Mouse (Mus musculus): Measurements from ENCODE around the gene Gng8. TPM values are rescaled to one million over a fixed set of nuclear protein-coding genes. Genes with fewer than 3 reads are reported as not detected.

Gene Gng8
- total and polyA plus RNA-seq, 3 experiments, result 0.39 to 2.2 TPM; not detected in 1

GRCm38 (mm10) chr7:16905491-16906021 is 14.0 kb downstream of the Gng8 start:
- DNase-seq (ENCODE audit: low read depth, low spot score), result peak; percentile 82
- Histone ChIP-seq H3K27ac (ENCODE audit: control insufficient read depth, low read depth, low read length) (peak overlapping the region; percentile 61), H3K4me1 (ENCODE audit: control insufficient read depth in 1 of 2, insufficient read depth in 2 of 2, low read length in 2 of 2) (peaks cover 6 to 47% of the 10 kb centered on the region in 2 experiments), H3K9ac (ENCODE audit: control insufficient read depth, low read depth, low read length, poor library complexity, severe bottlenecking) (peak overlapping the region; percentile 48), H3K9me3 (replicated peaks; ENCODE audit: insufficient read depth, low read length) (no peaks in the 10 kb centered on the region), H3K4me3 (ENCODE audit: control insufficient read depth in 1 of 2, insufficient read depth in 1 of 2, low read depth in 2 of 2, low read length in 2 of 2) (peak overlapping the region; percentile 33 to 44), H3K79me2 (ENCODE audit: control insufficient read depth, insufficient read depth, low read length, poor library complexity) (peaks cover 27% of the 10 kb centered on the region), H3K36me3 (ENCODE audit: control insufficient read depth in 1 of 2, insufficient read depth in 2 of 2, low read length in 2 of 2) (peaks cover 0 to 33% of the 10 kb centered on the region in 2 experiments), H3K27me3 (ENCODE audit: control insufficient read depth in 1 of 2, insufficient read depth in 2 of 2, low read length in 2 of 2) (no peaks in the 10 kb centered on the region; a peak in 2 of 4 replicates)
- 0 out of 4 replicates have a peak, but pooled peaks of 1 of the 2 experiments have one; percentile 36 for TF ChIP-seq EP300 (IDR thresholded peaks at IDR 0.05; ENCODE audit: low read depth in 1 of 2, low read length in 2 of 2)
- TF ChIP-seq CTCF (IDR thresholded peaks at IDR 0.05 in 2 of 3, conservative IDR thresholded peaks at IDR 0.05 in 1 of 3; ENCODE audit: control insufficient read depth in 1 of 3, insufficient read depth in 1 of 3, low read depth in 2 of 3, low read length in 3 of 3, poor library complexity in 1 of 3, severe bottlenecking in 1 of 3), result no peak
- no peak for TF ChIP-seq POLR2AphosphoS5 (IDR thresholded peaks at IDR 0.05; ENCODE audit: borderline replicate concordance, low read depth, low read length)
- 0 out of 2 replicates have a peak, but pooled peaks have one; percentile 46 for TF ChIP-seq MAZ (IDR thresholded peaks at IDR 0.05; ENCODE audit: low read depth, low read length)
- TF ChIP-seq MXI1 (IDR thresholded peaks at IDR 0.05; ENCODE audit: low read depth, low read length), result peak; percentile 72; the same call in 1 of the 2 replicates
- TF ChIP-seq SIN3A (IDR thresholded peaks at IDR 0.05; ENCODE audit: low read length), result peak; percentile 42; the same call in 1 of the 2 replicates
- peak; percentile 38; the same call in 1 of the 2 replicates for TF ChIP-seq TCF12 (IDR thresholded peaks at IDR 0.05; ENCODE audit: low read depth, low read length)
- TF ChIP-seq RCOR1 (IDR thresholded peaks at IDR 0.05; ENCODE audit: low read depth, low read length), result 0 out of 2 replicates have a peak, but pooled peaks have one; percentile 8

GRCm38 (mm10) chr7:16906281-16906680 is 14.7 kb downstream of the Gng8 start, which contains the start of gene Ptgir:
Gene Ptgir, plus strand, starts transcription at chr7:16906490.
- Histone ChIP-seq H3K9ac (ENCODE audit: control insufficient read depth, low read depth, low read length, poor library complexity, severe bottlenecking) (peak within 1 kb of the TSS; percentile 74), H3K4me3 (ENCODE audit: control insufficient read depth in 1 of 2, insufficient read depth in 1 of 2, low read depth in 2 of 2, low read length in 2 of 2) (peak within 1 kb of the TSS; percentile 57 to 70), H3K79me2 (ENCODE audit: control insufficient read depth, insufficient read depth, low read length, poor library complexity) (peaks cover 27% of the 10 kb centered on the region), H3K27ac (ENCODE audit: control insufficient read depth, low read depth, low read length) (peak within 1 kb of the TSS; percentile 61), H3K36me3 (ENCODE audit: control insufficient read depth in 1 of 2, insufficient read depth in 2 of 2, low read length in 2 of 2) (peaks cover 0 to 34% of the 10 kb centered on the region in 2 experiments), H3K9me3 (replicated peaks; ENCODE audit: insufficient read depth, low read length) (no peaks in the 10 kb centered on the region), H3K27me3 (ENCODE audit: control insufficient read depth in 1 of 2, insufficient read depth in 2 of 2, low read length in 2 of 2) (no peaks in the 10 kb centered on the region), H3K4me1 (ENCODE audit: control insufficient read depth in 1 of 2, insufficient read depth in 2 of 2, low read length in 2 of 2) (peaks cover 6 to 47% of the 10 kb centered on the region in 2 experiments)
- peak; percentile 87 for DNase-seq (ENCODE audit: low read depth, low spot score)
- no peak for TF ChIP-seq MYB (IDR thresholded peaks at IDR 0.05; ENCODE audit: low read depth, low read length)
- TF ChIP-seq TCF12 (IDR thresholded peaks at IDR 0.05; ENCODE audit: low read depth, low read length), result peak; percentile 38; the same call in 1 of the 2 replicates
- TF ChIP-seq MYC (IDR thresholded peaks at IDR 0.05; ENCODE audit: low read depth, low read length), result no peak; the same call in 1 of the 2 replicates
- TF ChIP-seq MAZ (IDR thresholded peaks at IDR 0.05; ENCODE audit: low read depth, low read length), result peak; percentile 88
- TF ChIP-seq GATA1 (IDR thresholded peaks at IDR 0.05; ENCODE audit: low read depth, low read length), result no peak
- peak; percentile 61 for TF ChIP-seq NELFE (IDR thresholded peaks at IDR 0.05; ENCODE audit: low read depth, low read length)
- TF ChIP-seq ELF1 (IDR thresholded peaks at IDR 0.05; ENCODE audit: low read depth, low read length), result no peak
- TF ChIP-seq ZKSCAN1 (IDR thresholded peaks at IDR 0.05; ENCODE audit: low read depth, low read length), result no peak
- peak; percentile 54; the same call in 1 of the 2 replicates for TF ChIP-seq ZNF384 (IDR thresholded peaks at IDR 0.05; ENCODE audit: low read depth, low read length)
- TF ChIP-seq RAD21 (IDR thresholded peaks at IDR 0.05; ENCODE audit: low read depth, low read length), result no peak
- TF ChIP-seq CTCF (IDR thresholded peaks at IDR 0.05 in 2 of 3, conservative IDR thresholded peaks at IDR 0.05 in 1 of 3; ENCODE audit: control insufficient read depth in 1 of 3, insufficient read depth in 1 of 3, low read depth in 2 of 3, low read length in 3 of 3, poor library complexity in 1 of 3, severe bottlenecking in 1 of 3), result no peak
- peak; percentile 62 for TF ChIP-seq TBP (IDR thresholded peaks at IDR 0.05; ENCODE audit: low read depth, low read length)
- no peak for TF ChIP-seq KAT2A (conservative IDR thresholded peaks at IDR 0.05; ENCODE audit: low read depth, low read length)
- no peak for TF ChIP-seq EP300 (IDR thresholded peaks at IDR 0.05; ENCODE audit: low read depth in 1 of 2, low read length in 2 of 2)
- TF ChIP-seq MAFK (IDR thresholded peaks at IDR 0.05; ENCODE audit: borderline replicate concordance, low read depth, low read length), result no peak
- no peak for TF ChIP-seq MEF2A (IDR thresholded peaks at IDR 0.05; ENCODE audit: extremely low read depth, insufficient replicate concordance, low read depth, low read length, poor library complexity, severe bottlenecking)
- TF ChIP-seq POLR2A (IDR thresholded peaks at IDR 0.05; ENCODE audit: control insufficient read depth in 1 of 2, insufficient read depth in 1 of 2, low read depth in 1 of 2, low read length in 2 of 2, poor library complexity in 1 of 2), result peak in 1 of 2 experiments; percentile 72; a peak in 2 of 4 replicates
- TF ChIP-seq HCFC1 (IDR thresholded peaks at IDR 0.05; ENCODE audit: low read depth, low read length), result peak; percentile 37; the same call in 1 of the 2 replicates
- peak; percentile 63; the same call in 1 of the 2 replicates for TF ChIP-seq POLR2AphosphoS2 (IDR thresholded peaks at IDR 0.05; ENCODE audit: low read length)
- TF ChIP-seq SIN3A (IDR thresholded peaks at IDR 0.05; ENCODE audit: low read length), result peak; percentile 56; the same call in 1 of the 2 replicates

All from MEL (cell line).